Mouse (Mus musculus) kidney, postnatal 0 days (tissue): ENCODE data around the gene Cct4. TPM values are rescaled to one million over a fixed set of nuclear protein-coding genes. Genes with fewer than 3 reads are reported as not detected.

Source experiments
- ATAC-seq: fragments of 200-750 bp; cut with Nextera tagmentation; replicated peaks from 2 replicates; pipeline ENCODE4 v1.8.0; 2017; ENCODE audit warnings: low read depth, moderate number of reproducible peaks, moderate TSS enrichment, moderate library complexity; ENCODE audit not compliant: low FRiP score
- DNase-seq: peaks from one replicate; pipeline ENCODE4 v3.0.0-alpha.2; 2016; ENCODE audit warnings: low spot score
- H3K27ac ChIP-seq: fragments of 300-500 bp; sonication (generic); 2 replicates; pipeline ENCODE4 v1.5.1; 2014; ENCODE audit warnings: mild to moderate bottlenecking
- H3K27me3 ChIP-seq: fragments of 300-500 bp; sonication (generic); 2 replicates; pipeline ENCODE4 v1.6.1; 2014; ENCODE audit warnings: low read length, mixed read lengths; ENCODE audit not compliant: insufficient read depth
- H3K36me3 ChIP-seq: fragments of 300-500 bp; sonication (generic); 2 replicates; pipeline ENCODE4 v1.6.1; 2014; ENCODE audit warnings: low read length, mixed read lengths; ENCODE audit not compliant: insufficient read depth
- H3K4me1 ChIP-seq: fragments of 300-500 bp; sonication (generic); replicated peaks from 2 replicates; pipeline ENCODE4 v1.6.1; 2014; ENCODE audit warnings: antibody characterized with exemption, low read length, mixed read lengths; ENCODE audit not compliant: insufficient read depth
- H3K4me2 ChIP-seq: fragments of 300-500 bp; sonication (generic); 2 replicates; pipeline ENCODE4 v1.6.1; 2014; ENCODE audit warnings: mild to moderate bottlenecking, low read length, moderate library complexity, mixed read lengths
- H3K4me3 ChIP-seq: fragments of 300-500 bp; sonication (generic); replicated peaks from 2 replicates; pipeline ENCODE4 v1.5.1; 2014; ENCODE audit warnings: low read depth, low read length
- H3K9ac ChIP-seq: fragments of 300-500 bp; sonication (generic); 2 replicates; pipeline ENCODE4 v1.6.1; 2014; ENCODE audit warnings: low read depth, low read length
- H3K9me3 ChIP-seq: fragments of 300-500 bp; sonication (generic); replicated peaks from 2 replicates; pipeline ENCODE4 v1.6.1; 2016; ENCODE audit warnings: low read length, inconsistent platforms, mixed read lengths
- CTCF ChIP-seq: IDR thresholded peaks from 2 replicates; pipeline ENCODE4 v1.5.1; 2016; ENCODE audit warnings: antibody characterized with exemption, low read depth, mild to moderate bottlenecking, moderate library complexity
- WGBS: fragments of 180-500 bp; shearing (Covaris S2); extraction: QIAGEN DNeasy Blood & Tissue Kit; methylation state at CpG from one replicate; pipeline ENCODE4 v1.1.7; 2014; 5-methylcytosine and 5-hydroxymethylcytosine counted together
- polyA plus RNA-seq: library from polyadenylated mRNA; unstranded; fragments of >200 nt; fragmentation: Nextera tagmentation; extraction: Ambion mirVana; gene quantifications from 2 replicates; pipeline ENCODE4 v1.2.1, GENCODE M21; 2015

Cct4 gene
- polyA plus RNA-seq, 1 experiment from 2014 or later: 223 TPM

DNA sequence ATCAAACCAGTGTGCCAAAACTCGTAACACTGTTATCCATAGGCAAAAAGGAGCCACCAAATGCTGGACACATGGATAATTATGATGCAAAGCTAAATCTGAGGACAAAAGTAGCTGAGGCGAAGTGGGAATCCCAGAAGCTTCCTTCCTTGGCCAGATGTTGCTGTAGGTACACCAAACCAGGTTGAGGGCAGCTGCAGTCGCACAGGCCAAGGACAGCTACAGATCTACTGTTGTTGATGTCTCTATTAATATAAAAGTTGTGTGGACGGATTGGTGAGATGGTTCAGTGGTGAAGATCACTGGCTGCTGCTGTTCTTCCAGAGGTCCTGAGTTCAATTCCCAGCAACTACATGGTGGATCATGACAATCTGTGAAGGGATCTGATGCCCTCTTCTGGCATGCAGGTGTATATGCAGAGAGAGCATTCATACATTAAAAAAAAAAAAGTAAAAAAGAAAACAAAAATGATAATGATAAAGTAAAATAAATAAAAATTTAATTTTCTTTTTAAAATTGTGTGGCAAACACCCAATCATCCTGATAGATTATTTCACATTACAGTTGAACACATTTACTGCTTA lies 32.4 kb upstream of the Cct4 start:
- H3K9me3 ChIP-seq: no peaks in the 10 kb centered on the region
- H3K36me3 ChIP-seq: no peaks in the 10 kb centered on the region
- H3K4me3 ChIP-seq: no peak overlapping the region
- TF ChIP-seq CTCF: peak; percentile 69
- H3K27ac ChIP-seq: no peak overlapping the region
- H3K4me1 ChIP-seq: no peaks in the 10 kb centered on the region
- ATAC-seq (no peak), DNase-seq (no peak)
- no peak overlapping the region for H3K4me2 ChIP-seq
- no peaks in the 10 kb centered on the region for H3K27me3 ChIP-seq
- 95% methylated on average over 4 of the region's 4 CpGs for WGBS
- no peak overlapping the region for H3K9ac ChIP-seq

DNA sequence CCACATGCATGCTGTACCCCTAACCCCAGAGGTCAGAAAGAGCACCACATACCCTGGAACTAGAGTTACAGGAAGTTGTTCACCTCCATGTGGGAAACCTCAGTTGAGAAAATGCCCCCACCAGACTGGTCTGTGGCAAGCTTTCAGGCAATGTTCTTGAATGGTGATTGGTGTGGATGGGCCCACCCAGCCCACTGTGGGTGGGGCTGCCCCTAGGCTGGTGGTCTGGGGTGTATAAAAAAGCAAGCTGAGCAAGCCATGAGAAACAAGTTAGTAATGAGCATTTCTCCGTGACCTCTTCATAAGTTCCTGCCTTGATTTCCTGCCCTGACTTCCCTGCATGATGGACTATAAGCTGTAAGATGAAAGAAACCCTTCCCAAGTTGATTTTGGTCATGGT lies 28.2 kb upstream of the Cct4 start:
- Histone ChIP-seq H3K4me1 (no peaks in the 10 kb centered on the region), H3K9me3 (no peaks in the 10 kb centered on the region), H3K36me3 (no peaks in the 10 kb centered on the region), H3K27ac (no peak overlapping the region), H3K4me3 (no peak overlapping the region), H3K9ac (no peak overlapping the region), H3K4me2 (no peak overlapping the region), H3K27me3 (no peaks in the 10 kb centered on the region)
- DNase-seq (no peak), ATAC-seq (no peak)
- no peak for TF ChIP-seq CTCF
- 94% methylated on average over 1 of the region's 1 CpGs for WGBS

DNA sequence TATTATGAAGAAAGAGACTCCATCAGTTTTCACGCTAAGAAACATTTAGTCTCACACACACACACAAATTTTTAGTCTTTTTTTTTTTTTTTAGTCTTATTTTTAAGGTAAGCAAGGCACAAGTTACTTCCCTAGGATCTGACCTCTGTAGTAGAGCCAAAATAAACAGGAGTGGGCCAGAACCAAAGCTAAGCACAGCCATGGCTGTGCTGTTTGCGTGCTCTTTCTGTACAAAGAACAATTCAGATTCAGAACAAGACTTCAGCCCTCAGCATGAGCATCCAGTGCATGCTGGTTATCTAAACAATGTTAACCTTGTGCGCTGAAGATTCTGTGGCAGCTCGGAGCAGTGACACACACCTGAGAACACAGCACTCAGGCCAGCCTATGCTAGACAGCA lies 25.9 kb upstream of the Cct4 start:
- DNase-seq (no peak), ATAC-seq (no peak)
- Histone ChIP-seq H3K4me3 (no peak overlapping the region), H3K36me3 (no peaks in the 10 kb centered on the region), H3K9me3 (no peaks in the 10 kb centered on the region), H3K27ac (no peak overlapping the region), H3K9ac (no peak overlapping the region), H3K4me2 (no peak overlapping the region), H3K27me3 (no peaks in the 10 kb centered on the region), H3K4me1 (no peaks in the 10 kb centered on the region)
- WGBS: 61% methylated on average over 4 of the region's 4 CpGs
- TF ChIP-seq CTCF: no peak

DNA sequence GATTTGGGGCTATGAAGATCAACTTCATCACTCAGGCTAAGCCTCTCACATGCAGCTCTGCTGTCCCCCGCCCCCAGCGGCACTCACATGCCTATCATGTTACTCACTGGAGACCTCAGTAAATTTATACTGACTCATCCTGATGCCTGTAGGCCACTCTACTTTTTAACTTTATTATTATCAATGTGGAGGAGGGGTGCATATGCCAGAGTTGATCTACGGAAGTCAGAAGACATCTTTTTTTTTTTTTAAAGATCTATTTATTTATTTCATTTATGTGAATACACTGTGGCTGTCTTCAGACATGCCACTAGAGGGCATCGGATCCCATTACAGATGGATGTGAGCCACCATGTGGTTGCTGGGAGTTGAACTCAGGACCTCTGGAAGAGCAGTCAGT lies 24.8 kb upstream of the Cct4 start:
- Histone ChIP-seq H3K4me3 (no peak overlapping the region), H3K27ac (no peak overlapping the region), H3K36me3 (no peaks in the 10 kb centered on the region), H3K4me1 (no peaks in the 10 kb centered on the region), H3K27me3 (no peaks in the 10 kb centered on the region), H3K9me3 (no peaks in the 10 kb centered on the region), H3K4me2 (no peak overlapping the region), H3K9ac (no peak overlapping the region)
- WGBS: 63% methylated on average over 4 of the region's 4 CpGs
- DNase-seq (peak; percentile 26), ATAC-seq (no peak)
- peak; percentile 59 for TF ChIP-seq CTCF

DNA sequence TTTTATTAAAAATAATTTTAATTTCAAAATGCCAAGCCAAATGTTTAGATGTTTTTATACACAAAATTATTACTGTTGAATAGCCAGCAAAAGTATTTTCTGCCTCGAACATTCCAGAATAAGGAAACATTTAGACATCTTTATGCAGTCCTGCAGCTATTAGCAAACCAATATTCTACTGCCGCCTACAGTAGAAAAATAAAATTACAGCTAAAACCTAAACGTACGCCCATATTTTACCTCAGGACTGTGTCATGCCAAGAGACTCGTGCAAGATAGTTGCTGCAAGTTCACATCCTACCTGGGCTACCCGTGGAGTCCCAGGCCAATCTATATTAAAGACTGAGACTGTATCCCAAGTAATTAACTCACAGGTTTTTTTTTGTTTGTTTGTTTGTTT lies 20.8 kb upstream of the Cct4 start:
- DNase-seq (peak; percentile 70), ATAC-seq (no peak)
- 0 out of 2 replicates have a peak, but pooled peaks cover 4% of the 10 kb centered on the region for H3K36me3 ChIP-seq
- no peaks in the 10 kb centered on the region for H3K4me1 ChIP-seq
- 60% methylated on average over 6 of the region's 6 CpGs for WGBS
- H3K4me2 ChIP-seq: no peak overlapping the region
- 0 out of 2 replicates have a peak, but pooled peaks cover 7% of the 10 kb centered on the region for H3K9me3 ChIP-seq
- peak; percentile 63 for TF ChIP-seq CTCF
- no peak overlapping the region for H3K9ac ChIP-seq
- no peak overlapping the region for H3K27ac ChIP-seq
- H3K27me3 ChIP-seq: no peaks in the 10 kb centered on the region
- no peak overlapping the region for H3K4me3 ChIP-seq

DNA sequence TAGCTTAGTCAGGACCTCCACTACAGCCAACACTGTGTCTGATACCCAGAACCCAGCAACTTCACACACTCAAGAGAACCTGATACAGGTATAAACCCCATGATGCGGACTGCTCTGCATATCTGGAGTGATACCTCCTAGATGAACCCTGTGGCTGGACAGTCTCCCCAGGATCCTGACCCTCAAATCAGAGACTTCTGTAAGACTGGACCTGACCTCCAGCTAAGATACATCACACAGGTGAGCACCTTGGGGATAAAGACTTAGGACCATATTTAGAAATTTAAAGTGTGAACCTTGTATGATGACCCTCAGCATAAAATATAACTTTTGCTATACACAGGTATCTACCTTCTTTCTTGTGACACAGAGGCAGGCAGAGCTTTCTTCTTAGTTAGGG lies 19.8 kb upstream of the Cct4 start:
- ATAC-seq: no peak
- no peaks in the 10 kb centered on the region for H3K4me1 ChIP-seq
- H3K27me3 ChIP-seq: no peaks in the 10 kb centered on the region
- no peak overlapping the region for H3K9ac ChIP-seq
- no peak overlapping the region for H3K4me3 ChIP-seq
- no peak overlapping the region for H3K27ac ChIP-seq
- WGBS: 100% methylated on average over 1 of the region's 1 CpGs
- 0 out of 2 replicates have a peak, but pooled peaks cover 4% of the 10 kb centered on the region for H3K36me3 ChIP-seq
- no peak overlapping the region for H3K4me2 ChIP-seq
- 0 out of 2 replicates have a peak, but pooled peaks cover 7% of the 10 kb centered on the region for H3K9me3 ChIP-seq
- no peak for DNase-seq
- no peak for TF ChIP-seq CTCF
